Mouse (Mus musculus) megakaryocyte, embryonic 14.5 days (primary cell): ENCODE data around the gene Slc18a3.

Experiments
- FLI1 ChIP-seq: IDR thresholded peaks from 2 replicates; pipeline ENCODE4 v1.6.1; 2012; ENCODE audit warnings: low read length, inconsistent platforms, mixed read lengths
- GATA1 ChIP-seq: IDR thresholded peaks from 3 replicates; pipeline ENCODE4 v1.6.1; 2012; ENCODE audit warnings: mixed read lengths, low read length, inconsistent platforms, borderline replicate concordance

- TF ChIP-seq GATA1: no peak
- TF ChIP-seq FLI1: no peak
These were observed 17.4 kb upstream of the Slc18a3 start for GRCm38 (mm10) chr14:32482061-32482460.
